Mouse (Mus musculus): ENCODE data around the gene Zfp968.
"Not testable (repeated sequence)": the region's sequence is repeated elsewhere in the genome, so short reads cannot be mapped to it uniquely, and the experiment has no call there.

Zfp968 gene

GRCm38 (mm10) chr2:175372136-175372535, at the start of gene Zfp968:
Gene Zfp968, plus strand, starts transcription at chr2:175372436.
- DNase-seq (ENCODE audit: low read depth, low spot score), result not testable (repeated sequence)

- DNase-seq (ENCODE audit: low read depth, low spot score), result not testable (repeated sequence)
Observed at GRCm38 (mm10) chr2:175338097-175338496, 34.1 kb upstream of the Zfp968 start, which contains the start of gene Gm4631. Gene Gm4631, minus strand, starts transcription at chr2:175338197.

Measured in retina, postnatal 7 days (tissue).